Mouse (Mus musculus) stomach, postnatal 0 days (tissue): Measurements from ENCODE around the gene Atp8a2. TPM values are rescaled to one million over a fixed set of nuclear protein-coding genes. Genes with fewer than 3 reads are reported as not detected.

ENCODE experiments used
- ATAC-seq: fragments of 200-750 bp; cut with Nextera tagmentation; 2 replicates; pipeline ENCODE4 v1.8.0; 2017; ENCODE audit not compliant: low FRiP score, low TSS enrichment
- DNase-seq: peaks from one replicate; pipeline ENCODE4 v3.0.0-alpha.2; 2016; ENCODE audit warnings: low spot score
- H3K27ac ChIP-seq: fragments of 300-500 bp; sonication (generic); replicated peaks from 2 replicates; pipeline ENCODE4 v1.5.1; 2014; ENCODE audit warnings: mild to moderate bottlenecking, control low read depth
- H3K27me3 ChIP-seq: fragments of 300-500 bp; sonication (generic); 2 replicates; pipeline ENCODE4 v1.6.1; 2014; ENCODE audit warnings: low read length; ENCODE audit not compliant: control insufficient read depth, insufficient read depth
- H3K36me3 ChIP-seq: fragments of 300-500 bp; sonication (generic); 2 replicates; pipeline ENCODE4 v1.6.1; 2014; ENCODE audit warnings: low read length, mixed read lengths; ENCODE audit not compliant: control insufficient read depth, insufficient read depth
- H3K4me1 ChIP-seq: fragments of 300-500 bp; sonication (generic); replicated peaks from 2 replicates; pipeline ENCODE4 v1.6.1; 2014; ENCODE audit warnings: antibody characterized with exemption; ENCODE audit not compliant: control insufficient read depth, insufficient read depth
- H3K4me2 ChIP-seq: fragments of 300-500 bp; sonication (generic); replicated peaks from 2 replicates; pipeline ENCODE4 v1.6.1; 2014; ENCODE audit warnings: low read depth, mild to moderate bottlenecking, control low read depth, moderate library complexity
- H3K4me3 ChIP-seq: fragments of 300-500 bp; sonication (generic); 2 replicates; pipeline ENCODE4 v1.5.1; 2014; ENCODE audit warnings: low read depth, low read length, control low read depth
- H3K9ac ChIP-seq: fragments of 300-500 bp; sonication (generic); 2 replicates; pipeline ENCODE4 v1.6.1; 2014; ENCODE audit warnings: mild to moderate bottlenecking, low read length, control low read depth, mixed read lengths
- H3K9me3 ChIP-seq: fragments of 300-500 bp; sonication (generic); 2 replicates; pipeline ENCODE4 v1.6.1; 2016; ENCODE audit warnings: low read length; ENCODE audit not compliant: control insufficient read depth
- CTCF ChIP-seq: IDR thresholded peaks from 2 replicates; pipeline ENCODE4 v1.5.1; 2016; ENCODE audit warnings: antibody characterized with exemption, low read depth, mild to moderate bottlenecking, moderate library complexity
- EP300 ChIP-seq: optimal IDR thresholded peaks from 2 replicates; pipeline ENCODE3; 2016; ENCODE audit warnings: antibody characterized with exemption
- WGBS: fragments of 180-500 bp; shearing (Covaris S2); extraction: QIAGEN DNeasy Blood & Tissue Kit; methylation state at CpG from one replicate; pipeline ENCODE4 v1.1.7; 2014; 5-methylcytosine and 5-hydroxymethylcytosine counted together
- polyA plus RNA-seq: library from polyadenylated mRNA; unstranded; fragments of >200 nt; fragmentation: Nextera tagmentation; extraction: Ambion mirVana; gene quantifications from 2 replicates; pipeline ENCODE4 v1.2.1, GENCODE M21; 2015

Atp8a2 gene
- polyA plus RNA-seq, 1 experiment from 2014 or later: 6.3 TPM

GRCm38 (mm10) chr14:59649337-59649736, 547.6 kb downstream of the Atp8a2 start:
- WGBS: 72% methylated on average over 6 of the region's 6 CpGs
- H3K9ac ChIP-seq: no peak overlapping the region
- H3K4me3 ChIP-seq: no peak overlapping the region

GRCm38 (mm10) chr14:59648611-59649010, 548.4 kb downstream of the Atp8a2 start:
- H3K36me3 ChIP-seq: no peaks in the 10 kb centered on the region
- DNase-seq: no peak
- H3K4me1 ChIP-seq: no peaks in the 10 kb centered on the region
- no peak overlapping the region for H3K4me2 ChIP-seq
- no peak overlapping the region for H3K9ac ChIP-seq
- H3K27me3 ChIP-seq: no peaks in the 10 kb centered on the region
- no peak for ATAC-seq
- no peaks in the 10 kb centered on the region for H3K9me3 ChIP-seq
- no peak overlapping the region for H3K27ac ChIP-seq
- H3K4me3 ChIP-seq: no peak overlapping the region
- TF ChIP-seq EP300: no peak
- no peak for TF ChIP-seq CTCF
- 78% methylated on average over 10 of the region's 10 CpGs for WGBS

More at GRCm38 (mm10) chr14:59649337-59649736, 547.6 kb downstream of the Atp8a2 start:
- DNase-seq (no peak), ATAC-seq (no peak)
- no peaks in the 10 kb centered on the region for H3K9me3 ChIP-seq
- no peaks in the 10 kb centered on the region for H3K27me3 ChIP-seq
- no peak overlapping the region for H3K4me2 ChIP-seq
- no peak overlapping the region for H3K27ac ChIP-seq
- no peaks in the 10 kb centered on the region for H3K36me3 ChIP-seq
- TF ChIP-seq CTCF (no peak), EP300 (no peak)
- H3K4me1 ChIP-seq: no peaks in the 10 kb centered on the region

GRCm38 (mm10) chr14:59646826-59647697, 549.9 kb downstream of the Atp8a2 start:
- DNase-seq (no peak), ATAC-seq (no peak)
- H3K4me1 ChIP-seq: no peaks in the 10 kb centered on the region
- no peak for TF ChIP-seq EP300
- TF ChIP-seq CTCF: peak; percentile 27
- no peak overlapping the region for H3K4me2 ChIP-seq
- H3K27ac ChIP-seq: no peak overlapping the region
- H3K27me3 ChIP-seq: no peaks in the 10 kb centered on the region
- H3K9me3 ChIP-seq: no peaks in the 10 kb centered on the region
- 61% methylated on average over 16 of the region's 16 CpGs for WGBS
- H3K4me3 ChIP-seq: no peak overlapping the region
- H3K36me3 ChIP-seq: no peaks in the 10 kb centered on the region
- no peak overlapping the region for H3K9ac ChIP-seq

- H3K4me3 ChIP-seq: no peak overlapping the region
- no peaks in the 10 kb centered on the region for H3K27me3 ChIP-seq
- 90% methylated on average over 3 of the region's 3 CpGs for WGBS
- no peak overlapping the region for H3K27ac ChIP-seq
- DNase-seq (no peak), ATAC-seq (no peak)
- H3K9ac ChIP-seq: no peak overlapping the region
- no peaks in the 10 kb centered on the region for H3K9me3 ChIP-seq
- H3K4me2 ChIP-seq: no peak overlapping the region
- H3K36me3 ChIP-seq: no peaks in the 10 kb centered on the region
- no peak for TF ChIP-seq EP300
- TF ChIP-seq CTCF: no peak
- no peaks in the 10 kb centered on the region for H3K4me1 ChIP-seq
These were observed 552.1 kb downstream of the Atp8a2 start for GRCm38 (mm10) chr14:59644896-59645295.

GRCm38 (mm10) chr14:59644166-59644565, 552.8 kb downstream of the Atp8a2 start:
- DNase-seq (no peak), ATAC-seq (no peak)
- H3K4me3 ChIP-seq: no peak overlapping the region
- no peaks in the 10 kb centered on the region for H3K36me3 ChIP-seq
- TF ChIP-seq EP300: no peak
- no peak for TF ChIP-seq CTCF
- H3K9ac ChIP-seq: no peak overlapping the region
- no peak overlapping the region for H3K27ac ChIP-seq
- WGBS: 90% methylated on average over 1 of the region's 1 CpGs
- H3K4me2 ChIP-seq: no peak overlapping the region
- no peaks in the 10 kb centered on the region for H3K27me3 ChIP-seq
- no peaks in the 10 kb centered on the region for H3K9me3 ChIP-seq
- H3K4me1 ChIP-seq: no peaks in the 10 kb centered on the region

GRCm38 (mm10) chr14:59643582-59643981, 553.4 kb downstream of the Atp8a2 start:
- ATAC-seq: no peak
- DNase-seq: no peak
- H3K4me3 ChIP-seq: no peak overlapping the region
- H3K4me1 ChIP-seq: no peaks in the 10 kb centered on the region; the same call in 1 of the 2 replicates
- H3K36me3 ChIP-seq: no peaks in the 10 kb centered on the region
- H3K27ac ChIP-seq: no peak overlapping the region
- H3K4me2 ChIP-seq: no peak overlapping the region
- no peaks in the 10 kb centered on the region for H3K9me3 ChIP-seq
- no peaks in the 10 kb centered on the region for H3K27me3 ChIP-seq
- H3K9ac ChIP-seq: no peak overlapping the region
- TF ChIP-seq CTCF: no peak
- TF ChIP-seq EP300: no peak
- WGBS: 36% methylated on average over 12 of the region's 12 CpGs
